Mouse (Mus musculus): ENCODE results near the gene Fas.
A peak's percentile ranks its signal among the peaks of the same experiment; 100 is the strongest.

Fas gene

GRCm38 (mm10) chr19:34284826-34285225, 5.6 kb upstream of the Fas start:
- no peak for DNase-seq

- no peak for DNase-seq
Measured at GRCm38 (mm10) chr19:34287221-34287620, 3.2 kb upstream of the Fas start.

- no peak for DNase-seq
Measured at GRCm38 (mm10) chr19:34287656-34288415, 2.6 kb upstream of the Fas start.

- no peak for DNase-seq
Measured at GRCm38 (mm10) chr19:34288696-34289095, 1.8 kb upstream of the Fas start.

- peak; percentile 31 for DNase-seq
Measured at GRCm38 (mm10) chr19:34290872-34291341, 441 bp downstream of the Fas start.

- no peak for DNase-seq
Measured at GRCm38 (mm10) chr19:34291379-34291778, 913 bp downstream of the Fas start.

DNA sequence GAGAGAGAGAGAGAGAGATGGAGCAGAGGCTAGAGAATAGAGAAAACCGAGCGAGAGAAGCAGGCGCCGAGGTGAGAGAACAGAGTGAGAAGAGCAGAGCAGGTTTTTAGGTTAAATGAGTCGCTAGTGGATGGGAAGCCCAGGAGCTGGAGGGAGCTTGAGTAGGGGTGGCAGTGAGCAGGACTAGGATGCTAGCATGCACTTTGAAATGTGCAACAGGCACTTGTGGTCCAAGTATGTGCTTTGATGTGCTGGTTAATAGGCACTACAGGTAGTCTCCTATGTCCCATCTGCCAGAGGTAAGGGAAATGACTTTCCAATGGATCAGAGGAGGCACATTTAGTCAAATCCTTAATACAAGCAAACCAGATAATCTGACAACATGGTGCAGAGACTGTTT, 1.5 kb downstream of the Fas start:
- DNase-seq: no peak

DNA sequence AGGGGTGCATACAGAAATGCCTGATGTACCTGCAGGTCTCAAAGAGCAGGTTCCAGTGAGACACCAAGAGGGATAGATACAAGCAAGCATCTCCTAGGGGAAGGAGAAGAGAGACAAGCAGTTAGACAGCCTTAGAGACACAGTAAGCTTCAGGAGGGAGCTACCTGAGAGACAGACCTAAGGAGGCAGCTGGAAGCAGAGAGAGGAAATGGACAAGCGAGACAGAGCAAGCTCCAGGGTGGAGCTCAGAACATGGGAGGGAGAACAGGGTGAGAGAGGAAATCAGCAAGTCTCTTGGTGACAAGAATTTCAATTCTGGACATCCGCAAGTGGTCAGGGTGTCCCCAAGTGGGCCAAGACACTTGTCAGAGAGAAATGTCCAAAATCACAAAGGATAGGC, 2.2 kb downstream of the Fas start:
- DNase-seq: no peak

GRCm38 (mm10) chr19:34293376-34293947, 3.0 kb downstream of the Fas start:
- DNase-seq: no peak

DNA sequence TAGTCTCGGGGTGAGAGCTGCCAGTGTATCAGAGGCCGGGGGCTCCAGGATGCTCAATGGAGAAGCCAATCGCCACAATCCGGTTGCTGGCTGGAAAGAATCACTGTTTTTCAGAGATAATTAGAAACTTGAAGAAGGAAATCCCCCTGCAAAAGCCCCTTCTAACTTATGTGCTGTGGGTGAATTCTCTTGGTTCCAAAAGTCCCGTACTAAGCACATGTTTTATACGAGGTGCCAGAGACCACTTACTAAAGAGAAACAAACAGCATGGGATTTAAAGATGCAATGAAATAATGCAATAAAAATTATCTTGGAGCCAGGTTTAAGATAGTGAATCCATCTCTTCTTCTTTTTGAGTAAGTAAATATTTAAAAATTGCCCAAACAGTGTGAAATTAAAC, 5.0 kb downstream of the Fas start:
- DNase-seq: no peak

DNA sequence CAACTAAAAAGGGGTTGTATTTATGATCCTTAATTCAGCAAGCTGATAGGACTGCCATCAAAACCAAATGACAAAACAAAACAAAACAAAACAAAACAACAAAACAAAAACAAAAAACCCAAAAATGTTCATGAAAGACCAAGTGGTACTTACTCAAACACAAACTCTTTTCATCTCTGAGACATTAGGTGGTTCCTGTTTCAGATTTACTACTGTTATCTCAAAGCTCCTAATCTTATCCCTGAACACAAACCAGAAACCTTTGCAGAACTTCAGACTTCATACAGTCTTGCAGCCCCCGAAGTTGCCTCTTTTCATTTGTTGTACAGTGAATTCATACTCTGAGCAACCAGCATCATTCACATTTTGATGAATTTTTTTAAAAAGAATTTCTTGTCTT, 8.1 kb downstream of the Fas start:
- no peak for DNase-seq

DNA sequence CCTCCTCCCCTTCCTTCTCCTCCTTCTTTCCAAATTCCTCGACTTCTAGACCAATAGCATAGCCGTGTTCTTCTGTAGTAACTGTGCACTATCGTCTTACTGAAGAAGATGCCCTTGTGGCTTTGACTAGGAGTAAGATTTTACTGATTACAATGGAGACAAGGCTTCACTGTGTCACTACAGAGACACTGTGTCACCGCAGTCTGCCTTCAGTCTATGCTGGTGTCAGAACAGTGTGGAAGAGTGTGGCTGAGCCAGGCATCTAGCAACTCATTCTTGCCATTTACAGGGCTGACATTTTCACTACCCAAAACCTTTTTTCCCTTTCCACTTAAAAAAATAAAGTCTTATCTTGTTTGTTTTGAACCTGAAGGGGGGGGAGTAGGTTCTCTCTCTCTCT, 8.8 kb downstream of the Fas start:
- no peak for DNase-seq

DNA sequence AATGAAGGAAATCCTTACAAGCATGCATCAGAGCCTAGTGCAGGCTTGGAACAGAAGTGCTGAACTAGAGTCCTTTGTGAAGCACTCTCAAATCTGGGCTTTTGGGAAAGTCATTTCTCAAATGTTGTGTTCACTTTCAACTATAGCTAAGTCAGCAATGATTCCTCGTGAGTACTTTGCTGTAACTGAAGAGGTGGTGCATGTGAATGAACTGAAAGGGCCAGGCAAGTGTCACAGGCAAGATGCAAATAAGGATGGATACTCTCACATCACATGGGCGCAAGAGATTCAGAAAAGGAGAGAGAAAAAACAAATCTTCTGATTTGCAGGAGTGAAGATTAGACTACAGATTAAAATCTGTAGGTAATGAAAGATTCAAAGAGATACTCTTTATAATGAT, 10.0 kb downstream of the Fas start:
- no peak for DNase-seq

DNA sequence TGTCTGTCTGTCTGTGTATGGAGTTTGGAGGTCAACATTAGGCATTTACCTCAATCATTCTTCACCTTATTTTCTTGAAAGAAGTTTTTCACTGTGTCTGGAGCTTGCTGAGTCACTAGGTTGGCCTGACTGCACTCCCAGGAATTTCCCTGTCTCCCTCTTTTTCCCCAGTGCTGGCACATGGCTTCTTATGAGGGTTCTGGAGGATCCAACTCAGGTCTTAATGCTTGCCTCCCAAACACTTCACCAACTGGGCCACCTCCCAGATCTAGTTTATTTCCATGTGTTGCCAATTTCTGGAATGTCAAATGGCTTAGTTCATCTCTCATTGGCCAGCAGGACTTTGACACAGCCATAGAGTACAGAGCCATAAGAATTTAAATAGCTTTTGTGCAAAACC, 14.5 kb downstream of the Fas start:
- no peak for DNase-seq

DNA sequence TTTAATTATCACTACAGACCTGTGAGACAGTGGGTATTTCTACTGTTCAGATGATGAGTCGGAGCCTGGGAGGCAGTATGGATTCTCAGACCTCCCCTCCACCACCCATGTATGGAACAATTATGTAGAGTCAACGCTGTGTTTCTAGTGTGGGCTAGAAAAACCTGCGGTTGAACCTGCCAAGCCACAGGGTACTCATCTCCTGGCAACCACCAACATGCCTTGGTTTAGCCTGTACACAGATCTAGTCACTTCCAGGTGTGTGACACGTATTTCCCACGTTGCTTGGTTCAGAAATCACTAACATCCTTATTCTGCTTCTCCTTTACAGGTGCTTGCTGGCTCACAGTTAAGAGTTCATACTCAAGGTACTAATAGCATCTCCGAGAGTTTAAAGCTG, 16.3 kb downstream of the Fas start:
- no peak for DNase-seq

DNA sequence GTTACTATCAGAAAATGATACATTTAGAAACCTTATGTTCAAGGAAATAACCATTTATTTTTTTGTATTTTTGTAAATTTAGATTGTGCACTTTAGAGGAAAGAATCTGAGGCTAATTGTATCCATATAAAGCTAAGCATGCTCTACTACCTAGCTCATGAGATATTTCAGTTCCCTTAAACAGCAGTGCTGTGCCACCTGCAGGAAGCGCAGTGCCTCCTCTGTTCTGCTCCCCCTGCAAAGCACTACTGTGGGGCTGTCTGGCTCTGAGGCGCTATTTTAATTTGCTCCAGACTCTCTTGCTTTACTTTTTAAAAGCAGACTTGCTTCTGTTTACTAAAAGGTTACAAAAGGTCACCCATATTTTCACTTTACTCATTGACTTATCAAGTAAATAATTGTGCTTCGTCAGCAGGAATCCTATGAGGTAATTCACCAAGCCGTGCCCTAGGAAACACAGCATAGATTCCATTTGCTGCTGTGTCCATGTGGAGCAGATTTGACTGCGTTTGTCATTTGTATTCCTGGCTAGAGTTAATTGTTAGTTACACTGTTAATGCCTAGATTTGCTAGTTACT, 21.8 kb downstream of the Fas start:
- no peak for DNase-seq

DNA sequence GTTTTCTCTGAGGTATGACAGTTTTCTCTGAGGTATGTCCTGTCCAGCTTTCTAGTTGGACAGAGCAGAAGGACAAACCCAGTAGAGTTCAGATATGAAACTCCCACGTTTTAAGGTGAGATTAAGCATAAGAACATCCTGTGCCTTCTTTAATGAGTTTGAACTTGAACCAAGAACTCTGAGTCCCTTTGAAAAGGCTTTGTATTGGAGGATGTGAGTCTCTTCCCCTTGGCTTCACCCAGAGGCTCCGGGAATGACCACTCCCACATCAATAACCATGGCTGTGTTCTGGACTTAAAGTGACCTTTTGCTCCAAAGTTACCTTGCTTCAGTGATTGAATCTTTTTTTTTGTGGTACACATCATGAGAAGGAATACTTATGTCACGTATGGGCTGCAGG, 37.6 kb downstream of the Fas start:
- peak; percentile 4 for DNase-seq

- DNase-seq: peak; percentile 81
Measured at GRCm38 (mm10) chr19:34334300-34334699, 43.8 kb downstream of the Fas start.

DNA sequence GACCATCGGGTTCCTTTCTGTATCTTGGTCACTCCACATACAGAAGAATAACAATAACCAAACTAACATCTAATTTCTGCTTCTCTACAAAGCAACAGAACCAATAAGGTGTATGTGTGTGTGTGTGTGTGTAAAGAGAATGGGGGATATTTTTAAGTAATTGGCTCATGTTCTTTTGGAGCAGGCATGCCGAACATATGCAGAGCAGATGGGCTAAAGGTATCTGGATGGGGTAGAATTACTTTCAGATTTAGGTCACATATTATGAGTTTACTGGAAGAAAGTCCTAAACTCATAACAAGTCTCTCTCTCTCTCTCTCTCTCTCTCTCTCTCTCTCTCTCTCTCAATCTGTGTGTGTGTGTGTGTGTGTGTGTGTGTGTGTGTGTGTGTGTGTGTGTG, 54.2 kb downstream of the Fas start:
- no peak for DNase-seq

- DNase-seq: peak; percentile 24
Measured at GRCm38 (mm10) chr19:34345616-34346267, 55.3 kb downstream of the Fas start.

- peak; percentile 46 for DNase-seq
Measured at GRCm38 (mm10) chr19:34353291-34353805, 62.9 kb downstream of the Fas start.

DNA sequence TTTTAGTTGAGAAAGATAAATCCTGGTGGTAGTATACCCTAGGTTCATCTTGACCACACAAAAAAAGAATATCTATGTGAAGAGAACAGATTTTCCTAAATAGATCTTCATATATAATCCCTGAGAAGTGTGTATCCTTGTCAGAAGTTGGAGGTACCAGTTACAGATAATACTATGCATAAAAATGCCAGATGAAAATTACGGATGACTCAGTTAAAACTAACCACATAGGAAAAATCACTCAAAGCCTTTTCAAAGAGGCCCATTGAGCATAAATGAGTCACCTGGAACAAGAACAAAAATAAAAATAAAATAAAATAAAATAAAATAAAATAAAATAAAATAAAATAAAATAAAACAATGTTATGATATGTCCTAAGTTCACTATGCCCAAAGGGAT, 72.2 kb downstream of the Fas start:
- DNase-seq: no peak

GRCm38 (mm10) chr19:34369551-34369950, 79.1 kb downstream of the Fas start:
- peak; percentile 5 for DNase-seq

DNA sequence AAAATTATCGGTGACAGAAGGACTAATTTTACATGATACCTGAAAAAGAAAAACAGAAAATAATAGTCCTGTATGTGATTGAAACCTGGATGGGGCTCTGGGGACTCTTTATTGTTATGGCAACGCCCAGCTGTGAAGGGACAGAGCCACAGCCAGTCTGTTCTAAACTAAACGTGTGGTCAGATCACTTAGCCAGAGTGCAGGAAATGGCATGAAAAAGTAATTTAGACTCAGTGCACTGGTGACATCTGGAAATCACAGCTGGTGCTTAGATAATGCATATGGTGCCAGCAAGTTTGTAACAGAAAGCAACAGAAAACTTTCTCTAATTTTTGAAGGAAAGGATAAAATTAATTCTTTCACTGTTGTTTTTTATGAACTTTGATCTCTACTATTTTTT, 79.9 kb downstream of the Fas start:
- DNase-seq: no peak
